Mouse (Mus musculus) frontal cortex, postnatal 25 days (tissue): ENCODE results near the gene Lonrf2.

Experiments used
- DNase-seq, 2 experiments: peaks; one replicate each; pipeline ENCODE4 v3.0.0; 2022; ENCODE audit warnings: low spot score in 2 of 2

Gene Lonrf2

GRCm38 (mm10) chr1:38835568-38836476, 689 bp downstream of the Lonrf2 start:
- DNase-seq: peak; percentile 26 to 41

GRCm38 (mm10) chr1:38834899-38835298, 1.6 kb downstream of the Lonrf2 start:
- DNase-seq: peak in 1 of 2 experiments; percentile 22

- no peak for DNase-seq
These were observed 11.6 kb downstream of the Lonrf2 start for GRCm38 (mm10) chr1:38824926-38825325.

GRCm38 (mm10) chr1:38823851-38824250, 12.7 kb downstream of the Lonrf2 start:
- DNase-seq: no peak

- DNase-seq: no peak
These were observed 16.8 kb downstream of the Lonrf2 start for GRCm38 (mm10) chr1:38819691-38820090.

GRCm38 (mm10) chr1:38817671-38818070, 18.8 kb downstream of the Lonrf2 start:
- no peak for DNase-seq

- DNase-seq: no peak
These were observed 19.2 kb downstream of the Lonrf2 start for GRCm38 (mm10) chr1:38817268-38817667.

GRCm38 (mm10) chr1:38816306-38816705, 20.2 kb downstream of the Lonrf2 start:
- no peak for DNase-seq

- DNase-seq: no peak
These were observed 29.4 kb downstream of the Lonrf2 start for GRCm38 (mm10) chr1:38807121-38807520.

- DNase-seq: no peak
These were observed 36.1 kb downstream of the Lonrf2 start for GRCm38 (mm10) chr1:38800402-38800801.

- no peak for DNase-seq
These were observed 37.2 kb downstream of the Lonrf2 start for GRCm38 (mm10) chr1:38799304-38799703.

GRCm38 (mm10) chr1:38796936-38797335, 39.6 kb downstream of the Lonrf2 start:
- DNase-seq: no peak

- DNase-seq: no peak
These were observed 41.0 kb downstream of the Lonrf2 start for GRCm38 (mm10) chr1:38795496-38795895.

GRCm38 (mm10) chr1:38791016-38791810, 45.3 kb downstream of the Lonrf2 start:
- DNase-seq: no peak

- DNase-seq: no peak
These were observed 46.4 kb downstream of the Lonrf2 start for GRCm38 (mm10) chr1:38789988-38790602.

GRCm38 (mm10) chr1:38788904-38789303, 47.6 kb downstream of the Lonrf2 start:
- no peak for DNase-seq

GRCm38 (mm10) chr1:38787443-38787842, 49.1 kb downstream of the Lonrf2 start:
- peak; percentile 18 to 47 for DNase-seq

- no peak for DNase-seq
These were observed 50.2 kb downstream of the Lonrf2 start for GRCm38 (mm10) chr1:38786358-38786757.

- no peak for DNase-seq
These were observed 58.2 kb downstream of the Lonrf2 start for GRCm38 (mm10) chr1:38778271-38778670.

GRCm38 (mm10) chr1:38777500-38777899, 59.0 kb downstream of the Lonrf2 start:
- DNase-seq: no peak

GRCm38 (mm10) chr1:38775713-38776112, 60.8 kb downstream of the Lonrf2 start:
- DNase-seq: no peak

GRCm38 (mm10) chr1:38770676-38771075, 65.8 kb downstream of the Lonrf2 start:
- no peak for DNase-seq
